Mouse (Mus musculus) limb, embryonic 13.5 days (tissue): ENCODE data around the gene Rab32. TPM values are rescaled to one million over a fixed set of nuclear protein-coding genes. Genes with fewer than 3 reads are reported as not detected.

Source experiments
- polyA plus RNA-seq: library from polyadenylated mRNA; unstranded; fragments of >200 nt; fragmentation: Nextera tagmentation; extraction: Ambion mirVana; gene quantifications from 2 replicates; pipeline ENCODE4 v1.2.1, GENCODE M21; 2015

Gene Rab32
- polyA plus RNA-seq, 1 experiment from 2014 or later = 38.1 TPM

Other genes starting within 250 kb of the Rab32 start
- 0.46 and 0.56 TPM in 2 replicates for gene Adgb, start 85.9 kb downstream of the Rab32 start, polyA plus RNA-seq
- not detected in 2 replicates for gene Gm10944, start 123.1 kb upstream of the Rab32 start, polyA plus RNA-seq